Mouse (Mus musculus) testis, adult 2 months (tissue): ENCODE data around the gene Col6a2.

Experiments used
- CTCF ChIP-seq: fragments of 200-500 bp; IDR thresholded peaks from 2 replicates; pipeline ENCODE4 v1.5.1; 2012; ENCODE audit warnings: low read depth, mild to moderate bottlenecking, inconsistent platforms, low read length, moderate library complexity; ENCODE audit not compliant: control insufficient read depth, insufficient read depth, insufficient replicate concordance
- POLR2A ChIP-seq: fragments of 200-500 bp; IDR thresholded peaks from 2 replicates; pipeline ENCODE4 v1.6.1; 2012; ENCODE audit warnings: low read depth, mild to moderate bottlenecking, inconsistent platforms, low read length, moderate library complexity; ENCODE audit not compliant: control insufficient read depth

DNA sequence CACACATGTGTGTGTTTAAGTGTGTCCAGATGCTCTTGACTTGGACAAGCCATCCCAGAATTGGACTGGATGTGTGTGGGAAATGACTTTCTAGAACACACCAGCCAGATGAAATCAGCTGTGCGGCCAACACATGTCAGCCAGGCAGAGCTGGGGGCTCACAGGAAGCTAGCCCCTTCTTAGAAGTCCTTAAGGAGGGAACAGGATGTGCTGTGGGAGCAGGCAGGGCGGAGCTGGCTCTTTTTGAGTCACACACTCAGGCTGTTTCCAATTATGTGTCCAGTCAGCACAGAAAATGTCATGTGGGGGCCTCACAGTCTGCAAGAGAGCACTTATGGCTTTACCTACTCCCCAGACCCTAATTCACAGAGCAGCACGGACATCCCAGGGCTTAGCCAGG lies 12.6 kb upstream of the Col6a2 start:
- TF ChIP-seq CTCF = no peak
- no peak for TF ChIP-seq POLR2A
